Mouse (Mus musculus) thymus, adult 2 months (tissue): ENCODE results near the gene Pex16. TPM values are rescaled to one million over a fixed set of nuclear protein-coding genes. Genes with fewer than 3 reads are reported as not detected.

ENCODE experiments used
- DNase-seq: peaks from one replicate; pipeline ENCODE4 v3.0.0; 2021
- H3K27ac ChIP-seq: fragments of 200-500 bp; 2 replicates; pipeline ENCODE4 v1.5.1; 2012; ENCODE audit warnings: low read length, control low read depth; ENCODE audit not compliant: control insufficient read depth, insufficient read depth
- H3K27me3 ChIP-seq: fragments of 200-500 bp; 2 replicates; pipeline ENCODE4 v1.6.1; 2012; ENCODE audit warnings: mild to moderate bottlenecking, low read length, moderate library complexity, mixed read lengths; ENCODE audit not compliant: control insufficient read depth, insufficient read depth
- H3K36me3 ChIP-seq: fragments of 200-500 bp; 2 replicates; pipeline ENCODE4 v1.6.1; 2012; ENCODE audit warnings: mild to moderate bottlenecking, low read length, moderate library complexity; ENCODE audit not compliant: control insufficient read depth, insufficient read depth
- H3K4me1 ChIP-seq: fragments of 200-500 bp; replicated peaks from 2 replicates; pipeline ENCODE4 v1.6.1; 2012; ENCODE audit warnings: low read length; ENCODE audit not compliant: control insufficient read depth, insufficient read depth
- H3K4me3 ChIP-seq: fragments of 200-500 bp; 2 replicates; pipeline ENCODE4 v1.5.1; 2012; ENCODE audit warnings: mild to moderate bottlenecking, low read length, control low read depth, moderate library complexity; ENCODE audit not compliant: control insufficient read depth, insufficient read depth
- CTCF ChIP-seq: fragments of 200-500 bp; IDR thresholded peaks from 2 replicates; pipeline ENCODE4 v1.5.1; 2012; ENCODE audit warnings: mild to moderate bottlenecking, control low read depth, low read length, moderate library complexity, borderline replicate concordance; ENCODE audit not compliant: control insufficient read depth, poor library complexity, insufficient read depth; ENCODE audit errors: extremely low read depth
- POLR2A ChIP-seq: fragments of 200-500 bp; IDR thresholded peaks from 2 replicates; pipeline ENCODE4 v1.6.1; 2012; ENCODE audit warnings: mild to moderate bottlenecking, low read length, control low read depth, moderate library complexity; ENCODE audit not compliant: control insufficient read depth, poor library complexity, insufficient read depth; ENCODE audit errors: extremely low read depth
- WGBS: fragments of 180-500 bp; shearing (Covaris S2); methylation state at CpG from one replicate; pipeline ENCODE4 v1.1.7; 2018; 5-methylcytosine and 5-hydroxymethylcytosine counted together
- polyA plus RNA-seq: library from polyadenylated mRNA; depleted of rRNA; stranded (reverse); fragments of >200 nt; gene quantifications from 2 replicates; pipeline ENCODE4 v1.2.3, GENCODE M21; 2012

Gene Pex16
- polyA plus RNA-seq, 1 experiment, result 78.0 TPM

DNA sequence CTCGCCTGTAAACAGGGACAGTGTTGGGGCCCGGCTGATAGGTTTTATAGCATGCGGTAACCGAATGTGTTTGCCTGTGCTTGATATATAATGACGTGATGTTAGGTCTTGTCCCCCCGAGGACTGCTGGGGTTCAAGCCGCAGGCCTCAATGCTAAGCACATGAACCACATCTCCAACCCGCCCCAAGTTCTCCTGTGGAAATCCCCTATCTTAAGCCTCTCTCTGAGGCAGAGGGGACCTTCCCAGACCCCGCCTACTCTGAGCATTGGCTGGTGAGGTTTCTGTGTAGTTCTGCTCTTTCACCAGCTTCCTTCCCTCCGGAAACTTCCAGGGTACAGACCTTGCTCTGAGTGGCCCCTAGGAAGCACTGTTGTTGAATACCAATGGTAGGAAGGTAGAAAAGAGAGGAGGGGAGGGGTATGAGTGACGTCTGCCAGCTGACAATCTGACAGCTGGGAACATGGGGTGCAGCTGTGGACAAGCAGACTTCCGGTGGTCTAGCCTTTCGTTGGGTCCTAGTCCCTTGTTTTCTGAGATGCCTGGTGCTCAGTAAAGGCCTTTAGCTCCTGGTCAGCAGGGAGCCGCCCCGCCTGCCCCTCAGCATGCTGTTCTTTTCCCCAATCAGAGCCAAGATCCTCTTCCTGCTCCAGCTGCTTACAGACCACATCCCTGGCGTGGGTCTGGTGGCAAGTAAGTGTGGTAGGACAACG lies 5.5 kb downstream of the Pex16 start:
- 84% methylated on average over 17 of the region's 17 CpGs for WGBS
- TF ChIP-seq CTCF, result no peak
- TF ChIP-seq POLR2A, result no peak
- Histone ChIP-seq H3K27ac (no peak overlapping the region), H3K36me3 (peaks cover 31% of the 10 kb centered on the region), H3K27me3 (no peaks in the 10 kb centered on the region), H3K4me1 (peaks cover 30% of the 10 kb centered on the region), H3K4me3 (no peak overlapping the region)
- DNase-seq, result no peak

DNA sequence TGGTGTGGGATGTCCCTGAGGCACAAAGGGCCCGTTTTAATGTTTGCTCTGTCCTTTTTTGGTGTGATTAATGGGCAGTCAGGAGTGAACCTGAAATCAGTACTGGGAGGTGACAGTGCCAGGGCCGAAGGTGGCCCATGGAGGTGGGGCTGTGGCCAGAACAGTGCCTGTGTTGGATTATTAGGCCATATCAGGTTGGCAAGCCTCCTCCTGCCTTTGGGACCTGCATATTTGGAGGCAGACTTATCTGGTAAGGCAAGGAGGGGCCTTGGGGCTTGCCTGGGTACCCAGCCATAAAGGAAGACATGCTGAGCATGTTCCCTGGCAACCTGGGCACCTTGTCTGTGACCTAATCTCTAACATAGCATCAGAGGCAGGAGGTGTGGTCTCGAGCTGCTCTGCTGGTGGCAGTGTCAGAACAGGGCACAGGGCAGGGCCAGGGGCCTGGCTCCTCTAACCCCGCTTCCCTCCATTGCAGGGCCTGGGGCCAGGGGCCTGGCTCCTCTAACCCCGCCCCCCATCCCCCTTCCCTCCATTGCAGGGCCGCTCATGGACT lies 6.1 kb downstream of the Pex16 start:
- no peaks in the 10 kb centered on the region for H3K27me3 ChIP-seq
- TF ChIP-seq POLR2A (no peak), CTCF (no peak)
- H3K27ac ChIP-seq, result no peak overlapping the region
- peaks cover 31% of the 10 kb centered on the region for H3K36me3 ChIP-seq
- 88% methylated on average over 6 of the region's 6 CpGs for WGBS
- no peak overlapping the region for H3K4me3 ChIP-seq
- H3K4me1 ChIP-seq, result peaks cover 30% of the 10 kb centered on the region
- DNase-seq, result no peak

DNA sequence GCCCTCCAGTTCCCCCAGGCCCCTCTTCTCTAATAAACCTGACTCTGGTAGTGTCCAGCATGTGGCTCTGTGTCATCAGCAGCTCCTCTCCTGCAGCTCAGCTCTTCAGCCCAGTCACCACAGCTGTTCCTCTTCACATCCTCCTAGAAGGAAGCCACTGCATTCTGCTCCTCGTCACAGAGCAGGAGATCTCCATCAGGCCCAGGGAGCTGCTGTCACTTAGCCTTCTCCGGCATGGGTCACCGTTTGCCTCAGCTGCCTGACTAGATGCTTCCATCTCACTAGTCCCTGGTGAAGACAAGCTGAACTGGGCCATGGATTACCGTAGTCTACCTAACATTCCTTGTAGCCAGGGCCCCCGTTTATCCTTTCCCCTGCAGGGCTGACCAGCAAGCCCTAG lies 6.7 kb downstream of the Pex16 start:
- peaks cover 31% of the 10 kb centered on the region for H3K36me3 ChIP-seq
- peaks cover 24% of the 10 kb centered on the region for H3K4me1 ChIP-seq
- WGBS, result 94% methylated on average over 5 of the region's 5 CpGs
- no peaks in the 10 kb centered on the region for H3K27me3 ChIP-seq
- H3K27ac ChIP-seq, result no peak overlapping the region
- no peak overlapping the region for H3K4me3 ChIP-seq
- no peak for DNase-seq
- no peak for TF ChIP-seq CTCF
- no peak for TF ChIP-seq POLR2A

DNA sequence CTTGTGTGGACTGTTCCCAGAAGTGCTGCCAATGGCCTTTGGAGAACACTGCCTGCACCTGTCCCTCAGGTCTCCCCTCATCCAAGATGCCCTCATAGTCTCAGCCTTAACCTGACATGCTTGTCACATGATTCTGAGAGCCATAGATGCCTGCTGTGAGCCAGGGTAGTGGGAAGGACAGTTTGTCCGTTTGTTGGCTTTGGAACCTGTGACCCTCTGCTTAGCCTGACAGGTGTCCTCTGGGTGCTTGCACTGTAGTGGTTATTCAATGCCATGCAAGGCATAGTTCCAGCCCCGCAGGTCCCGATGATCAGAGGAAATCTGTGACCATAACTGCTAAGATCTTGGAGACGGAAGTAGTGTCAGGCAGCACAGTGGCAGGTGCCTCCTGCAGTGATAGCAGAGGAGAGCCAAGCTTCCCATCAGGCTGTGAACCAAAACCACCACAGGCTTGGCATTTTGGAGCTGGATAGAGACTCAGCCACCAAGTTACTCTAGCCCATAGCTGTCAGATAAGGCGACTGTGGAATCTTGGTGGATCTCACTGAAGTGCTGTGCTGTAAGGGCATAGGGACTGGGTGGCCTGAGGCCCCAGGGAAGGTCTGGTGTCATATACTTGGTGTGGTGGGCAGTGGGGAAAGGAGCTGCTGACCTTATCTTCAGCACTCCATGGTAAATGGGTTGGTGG lies 7.6 kb downstream of the Pex16 start, which contains the start of gene 1700029I15Rik:
Gene 1700029I15Rik, plus strand, starts transcription at position 638 of the 688 bp plus-strand sequence.
- Histone ChIP-seq H3K36me3 (peaks cover 31% of the 10 kb centered on the region), H3K27ac (no peak within 1 kb of the TSS), H3K4me1 (peaks cover 20% of the 10 kb centered on the region), H3K4me3 (no peak within 1 kb of the TSS), H3K27me3 (no peaks in the 10 kb centered on the region)
- TF ChIP-seq CTCF, result no peak
- no peak for TF ChIP-seq POLR2A
- 97% methylated on average over 5 of the region's 5 CpGs for WGBS
- no peak for DNase-seq

DNA sequence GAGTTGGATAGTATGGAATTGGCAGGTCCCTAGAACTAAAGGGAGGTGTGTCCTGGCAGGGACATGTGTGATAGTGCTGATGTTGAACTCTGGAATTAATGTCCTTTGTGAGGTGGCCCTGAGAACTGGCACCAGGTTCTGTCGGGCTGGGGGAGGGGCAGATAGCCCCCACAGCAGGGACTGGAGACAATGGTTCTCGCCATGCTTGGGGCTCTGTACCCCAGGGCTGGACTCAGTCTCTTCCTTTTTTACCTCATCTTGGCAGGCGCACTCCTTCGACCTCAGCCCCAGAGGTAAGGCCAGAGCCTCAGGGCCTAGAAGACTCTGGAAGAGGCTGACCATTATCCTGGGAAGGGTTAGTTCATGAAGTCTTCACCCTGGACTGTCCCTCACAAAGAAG lies 8.3 kb downstream of the Pex16 start:
- Histone ChIP-seq H3K36me3 (peaks cover 29% of the 10 kb centered on the region), H3K27ac (no peak overlapping the region), H3K27me3 (no peaks in the 10 kb centered on the region), H3K4me1 (peaks cover 20% of the 10 kb centered on the region), H3K4me3 (no peak overlapping the region)
- 96% methylated on average over 4 of the region's 4 CpGs for WGBS
- no peak for DNase-seq
- TF ChIP-seq POLR2A (no peak), CTCF (no peak)

DNA sequence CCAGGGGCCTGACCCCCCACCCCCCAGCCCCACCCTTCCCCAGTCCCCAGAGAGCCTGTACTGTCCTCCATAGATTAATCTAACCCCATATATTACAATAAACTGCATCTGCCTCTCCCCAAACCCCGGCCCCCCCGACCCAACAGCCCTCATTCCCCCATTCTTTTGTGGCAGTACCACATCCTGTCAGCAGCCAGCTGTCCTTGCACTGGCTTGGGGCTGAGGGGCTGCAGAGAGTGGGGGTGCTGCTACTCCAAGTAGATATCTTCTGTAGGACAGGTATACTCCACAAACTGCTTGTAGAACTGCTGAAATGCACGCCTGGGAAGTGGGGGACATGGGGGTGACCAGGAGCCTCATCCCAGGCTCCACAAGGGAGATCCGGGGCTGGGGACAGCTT lies 9.6 kb downstream of the Pex16 start:
- 29% methylated on average over 4 of the region's 4 CpGs for WGBS
- Histone ChIP-seq H3K27ac (no peak overlapping the region), H3K4me1 (peaks cover 27% of the 10 kb centered on the region), H3K4me3 (no peak overlapping the region), H3K36me3 (peaks cover 19% of the 10 kb centered on the region), H3K27me3 (peaks cover 7% of the 10 kb centered on the region; the same call in 1 of the 2 replicates)
- TF ChIP-seq CTCF (no peak), POLR2A (no peak)
- DNase-seq, result peak; percentile 26
